Mouse (Mus musculus) hindbrain, embryonic 11.5 days (tissue): ENCODE data around the gene Zdhhc14. TPM values are rescaled to one million over a fixed set of nuclear protein-coding genes. Genes with fewer than 3 reads are reported as not detected.

Experiments used
- ATAC-seq: fragments of 200-750 bp; cut with Nextera tagmentation; 2 replicates; pipeline ENCODE4 v1.8.0; 2017; ENCODE audit warnings: mild to moderate bottlenecking, moderate TSS enrichment, moderate library complexity; ENCODE audit not compliant: low FRiP score
- DNase-seq: peaks from one replicate; pipeline ENCODE4 v3.0.0-alpha.2; 2015; ENCODE audit warnings: low spot score
- H3K27ac ChIP-seq: fragments of 300-500 bp; sonication (generic); 2 replicates; pipeline ENCODE4 v1.5.1; 2014; ENCODE audit warnings: mild to moderate bottlenecking, low read depth, low read length
- H3K27me3 ChIP-seq: fragments of 300-500 bp; sonication (generic); 2 replicates; pipeline ENCODE4 v1.6.1; 2014; ENCODE audit warnings: mild to moderate bottlenecking, low read length, moderate library complexity, mixed read lengths; ENCODE audit not compliant: control insufficient read depth, insufficient read depth
- H3K36me3 ChIP-seq: fragments of 300-500 bp; sonication (generic); 2 replicates; pipeline ENCODE4 v1.6.1; 2014; ENCODE audit warnings: mild to moderate bottlenecking, low read length, moderate library complexity, mixed read lengths; ENCODE audit not compliant: control insufficient read depth, insufficient read depth
- H3K4me1 ChIP-seq: fragments of 300-500 bp; sonication (generic); replicated peaks from 2 replicates; pipeline ENCODE4 v1.6.1; 2014; ENCODE audit warnings: low read length, mixed read lengths; ENCODE audit not compliant: control insufficient read depth, insufficient read depth
- H3K4me2 ChIP-seq: fragments of 300-500 bp; sonication (generic); replicated peaks from 2 replicates; pipeline ENCODE4 v1.6.1; 2014; ENCODE audit warnings: mild to moderate bottlenecking, low read depth, low read length
- H3K4me3 ChIP-seq: fragments of 300-500 bp; sonication (generic); 2 replicates; pipeline ENCODE4 v1.5.1; 2014; ENCODE audit warnings: low read depth, low read length
- H3K9ac ChIP-seq: fragments of 300-500 bp; sonication (generic); 2 replicates; pipeline ENCODE4 v1.6.1; 2014; ENCODE audit warnings: low read depth, low read length
- H3K9me3 ChIP-seq: fragments of 300-500 bp; sonication (generic); 2 replicates; pipeline ENCODE4 v1.6.1; 2016; ENCODE audit warnings: low read length; ENCODE audit not compliant: control insufficient read depth
- WGBS: fragments of 180-500 bp; shearing (Covaris S2); extraction: QIAGEN DNeasy Blood & Tissue Kit; methylation state at CpG from one replicate; pipeline ENCODE4 v1.1.7; 2014; 5-methylcytosine and 5-hydroxymethylcytosine counted together
- polyA plus RNA-seq: library from polyadenylated mRNA; unstranded; fragments of >200 nt; fragmentation: Nextera tagmentation; extraction: Ambion mirVana; gene quantifications from 2 replicates; pipeline ENCODE4 v1.2.1, GENCODE M21; 2014

Zdhhc14 gene
- polyA plus RNA-seq, 1 experiment from 2014 or later, result 2.6 TPM

DNA sequence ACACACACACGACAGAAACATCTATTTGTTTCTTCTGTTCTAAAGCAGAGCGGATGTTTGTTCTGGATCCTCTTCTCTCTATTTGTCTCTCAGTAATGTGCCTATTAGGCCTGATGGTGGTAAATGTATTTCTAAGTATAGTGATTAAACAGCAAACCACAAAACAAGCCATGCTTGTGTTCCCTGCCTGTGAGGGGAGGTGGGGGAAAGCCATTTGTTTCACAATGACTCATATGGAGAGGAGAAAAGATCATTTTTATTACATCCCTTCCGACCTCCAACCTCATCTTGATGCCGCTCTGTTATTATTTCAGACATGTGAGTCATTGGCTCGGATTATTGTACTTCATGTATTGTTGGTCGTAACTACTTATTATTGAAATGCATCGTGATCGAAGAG, 149.1 kb downstream of the Zdhhc14 start:
- H3K27ac ChIP-seq, result no peak overlapping the region
- H3K9me3 ChIP-seq, result no peaks in the 10 kb centered on the region
- no peaks in the 10 kb centered on the region for H3K4me1 ChIP-seq
- ATAC-seq (no peak), DNase-seq (no peak)
- H3K27me3 ChIP-seq, result no peaks in the 10 kb centered on the region
- H3K4me3 ChIP-seq, result no peak overlapping the region
- 89% methylated on average over 8 of the region's 8 CpGs for WGBS
- no peak overlapping the region for H3K4me2 ChIP-seq
- no peak overlapping the region for H3K9ac ChIP-seq
- no peaks in the 10 kb centered on the region for H3K36me3 ChIP-seq

GRCm38 (mm10) chr17:5642918-5643721, 150.8 kb downstream of the Zdhhc14 start:
- no peaks in the 10 kb centered on the region for H3K4me1 ChIP-seq
- ATAC-seq, result no peak
- no peaks in the 10 kb centered on the region for H3K27me3 ChIP-seq
- no peak overlapping the region for H3K27ac ChIP-seq
- H3K9me3 ChIP-seq, result no peaks in the 10 kb centered on the region
- WGBS, result 86% methylated on average over 15 of the region's 15 CpGs
- no peak overlapping the region for H3K9ac ChIP-seq
- H3K4me3 ChIP-seq, result no peak overlapping the region
- no peak for DNase-seq
- no peaks in the 10 kb centered on the region for H3K36me3 ChIP-seq
- H3K4me2 ChIP-seq, result no peak overlapping the region

DNA sequence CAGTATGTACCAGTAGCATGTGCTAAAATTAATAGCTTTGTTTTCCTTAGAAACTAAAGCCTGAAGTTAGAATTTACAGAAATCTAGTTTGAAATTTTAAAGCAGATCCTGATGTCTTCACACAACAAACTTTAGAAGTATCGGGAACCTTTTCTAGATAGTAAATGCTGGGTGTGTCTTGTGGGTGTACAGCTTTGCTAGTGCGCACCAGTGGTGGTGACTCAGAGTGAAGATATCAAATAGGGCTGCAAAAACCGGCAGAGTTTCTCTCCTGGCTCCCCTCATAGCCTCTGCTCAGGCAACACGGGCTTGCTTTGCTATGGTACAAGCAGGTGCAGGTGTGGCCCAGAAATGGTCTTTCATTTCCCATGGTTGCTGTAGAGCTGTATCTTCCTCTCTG, 157.8 kb downstream of the Zdhhc14 start:
- DNase-seq (no peak), ATAC-seq (no peak)
- Histone ChIP-seq H3K36me3 (no peaks in the 10 kb centered on the region), H3K9me3 (no peaks in the 10 kb centered on the region), H3K4me3 (no peak overlapping the region), H3K4me2 (no peak overlapping the region), H3K4me1 (no peaks in the 10 kb centered on the region), H3K9ac (no peak overlapping the region), H3K27ac (no peak overlapping the region), H3K27me3 (no peaks in the 10 kb centered on the region)
- WGBS, result 93% methylated on average over 4 of the region's 4 CpGs

GRCm38 (mm10) chr17:5650642-5651041, 158.3 kb downstream of the Zdhhc14 start:
- DNase-seq (no peak), ATAC-seq (no peak)
- no peak overlapping the region for H3K4me2 ChIP-seq
- no peak overlapping the region for H3K9ac ChIP-seq
- no peaks in the 10 kb centered on the region for H3K27me3 ChIP-seq
- WGBS, result 88% methylated on average over 4 of the region's 4 CpGs
- H3K4me3 ChIP-seq, result no peak overlapping the region
- no peaks in the 10 kb centered on the region for H3K4me1 ChIP-seq
- no peak overlapping the region for H3K27ac ChIP-seq
- no peaks in the 10 kb centered on the region for H3K36me3 ChIP-seq
- H3K9me3 ChIP-seq, result no peaks in the 10 kb centered on the region

DNA sequence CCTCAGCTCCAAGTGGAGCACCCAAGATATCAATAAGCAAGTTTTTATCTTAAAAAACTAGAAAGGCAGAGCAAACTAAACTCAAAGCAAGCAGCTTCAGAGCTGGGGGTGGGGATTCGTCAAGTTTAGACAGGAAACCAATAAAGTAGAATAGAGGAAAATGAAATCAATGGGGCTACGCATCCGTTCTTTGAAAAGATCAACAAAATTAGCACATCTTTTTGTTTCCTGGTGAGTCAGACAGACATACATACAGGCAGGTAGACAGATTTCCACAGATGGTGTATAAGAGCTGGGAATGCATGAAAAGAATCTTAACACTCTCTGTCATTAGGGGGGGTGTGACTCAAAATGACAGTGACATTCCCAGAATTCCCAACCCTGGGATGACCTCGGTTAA, 159.2 kb downstream of the Zdhhc14 start:
- Histone ChIP-seq H3K27ac (no peak overlapping the region), H3K9me3 (no peaks in the 10 kb centered on the region), H3K4me1 (no peaks in the 10 kb centered on the region), H3K27me3 (no peaks in the 10 kb centered on the region), H3K4me2 (no peak overlapping the region), H3K4me3 (no peak overlapping the region), H3K36me3 (no peaks in the 10 kb centered on the region), H3K9ac (no peak overlapping the region)
- ATAC-seq (no peak), DNase-seq (no peak)
- 86% methylated on average over 4 of the region's 4 CpGs for WGBS

- no peak overlapping the region for H3K9ac ChIP-seq
Measured at GRCm38 (mm10) chr17:5653981-5654380, 161.6 kb downstream of the Zdhhc14 start.

DNA sequence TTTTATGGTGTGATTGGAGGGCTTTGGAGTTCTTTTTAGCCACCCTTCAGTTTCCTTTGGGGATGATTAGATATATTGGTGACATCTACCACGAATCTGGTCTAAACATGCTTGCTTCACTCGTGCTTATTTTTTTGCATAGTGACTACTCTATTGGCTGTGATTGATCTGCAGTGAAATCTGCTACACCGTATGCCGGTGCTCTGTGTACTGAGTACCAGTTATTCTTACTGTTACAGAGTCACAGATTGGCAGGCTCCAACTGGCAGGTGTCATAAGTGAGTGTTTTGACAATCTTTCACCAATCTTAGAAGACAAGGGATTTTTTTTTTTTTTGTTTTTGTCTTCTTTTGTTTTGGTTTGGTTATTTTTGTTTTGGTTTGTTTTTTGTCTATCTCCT, 163.2 kb downstream of the Zdhhc14 start:
- no peaks in the 10 kb centered on the region for H3K27me3 ChIP-seq
- no peak overlapping the region for H3K27ac ChIP-seq
- no peaks in the 10 kb centered on the region for H3K9me3 ChIP-seq
- no peak overlapping the region for H3K4me3 ChIP-seq
- H3K4me1 ChIP-seq, result no peaks in the 10 kb centered on the region
- H3K4me2 ChIP-seq, result no peak overlapping the region
- H3K9ac ChIP-seq, result no peak overlapping the region
- ATAC-seq (no peak), DNase-seq (no peak)
- WGBS, result 92% methylated on average over 4 of the region's 4 CpGs
- H3K36me3 ChIP-seq, result no peaks in the 10 kb centered on the region

More at GRCm38 (mm10) chr17:5653981-5654380, 161.6 kb downstream of the Zdhhc14 start:
- no peak overlapping the region for H3K27ac ChIP-seq
- no peak overlapping the region for H3K4me2 ChIP-seq
- 89% methylated on average over 9 of the region's 9 CpGs for WGBS
- H3K36me3 ChIP-seq, result no peaks in the 10 kb centered on the region
- DNase-seq, result no peak
- no peak overlapping the region for H3K4me3 ChIP-seq
- no peaks in the 10 kb centered on the region for H3K9me3 ChIP-seq
- ATAC-seq, result no peak
- no peaks in the 10 kb centered on the region for H3K4me1 ChIP-seq
- no peaks in the 10 kb centered on the region for H3K27me3 ChIP-seq

GRCm38 (mm10) chr17:5660317-5661080, 168.1 kb downstream of the Zdhhc14 start:
- ATAC-seq (no peak), DNase-seq (peak; percentile 15)
- no peak overlapping the region for H3K9ac ChIP-seq
- H3K4me1 ChIP-seq, result no peaks in the 10 kb centered on the region
- no peak overlapping the region for H3K27ac ChIP-seq
- no peaks in the 10 kb centered on the region for H3K27me3 ChIP-seq
- H3K9me3 ChIP-seq, result no peaks in the 10 kb centered on the region
- no peak overlapping the region for H3K4me2 ChIP-seq
- H3K36me3 ChIP-seq, result no peaks in the 10 kb centered on the region
- no peak overlapping the region for H3K4me3 ChIP-seq
- WGBS, result 28% methylated on average over 8 of the region's 8 CpGs

DNA sequence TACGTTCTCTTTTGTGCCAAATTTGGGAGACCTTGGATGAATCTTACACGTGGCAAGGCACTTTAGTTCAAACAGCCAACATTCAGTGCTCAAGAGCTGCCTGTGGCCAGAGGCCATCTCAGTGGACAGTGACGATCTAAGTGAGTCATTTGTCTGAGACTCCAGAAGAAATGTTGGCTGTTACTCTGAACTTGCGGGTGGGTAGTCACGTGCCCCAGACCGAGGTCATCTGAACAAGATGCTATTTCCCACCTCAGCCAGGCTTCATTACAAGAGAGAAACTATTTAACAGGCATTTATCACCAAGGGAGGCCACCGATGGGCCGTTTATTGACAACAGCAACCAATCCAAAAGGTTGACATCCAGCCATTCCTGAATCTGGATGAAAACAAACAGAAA, 174.3 kb downstream of the Zdhhc14 start:
- Histone ChIP-seq H3K4me3 (no peak overlapping the region), H3K9me3 (no peaks in the 10 kb centered on the region), H3K27ac (no peak overlapping the region), H3K36me3 (no peaks in the 10 kb centered on the region), H3K27me3 (no peaks in the 10 kb centered on the region), H3K4me2 (no peak overlapping the region), H3K4me1 (no peaks in the 10 kb centered on the region), H3K9ac (no peak overlapping the region)
- WGBS, result 76% methylated on average over 8 of the region's 8 CpGs
- ATAC-seq, result no peak
- no peak for DNase-seq
